Mouse (Mus musculus) right cerebral cortex, postnatal 14 days (tissue): ENCODE measurements around the gene Oxct1.
A peak's percentile ranks its signal among the peaks of the same experiment; 100 is the strongest.

Experiments
- DNase-seq: peaks from one replicate; pipeline ENCODE4 v3.0.0; 2022

Gene Oxct1

GRCm38 (mm10) chr15:4138524-4138923 is 112.3 kb downstream of the Oxct1 start:
- DNase-seq: no peak

GRCm38 (mm10) chr15:4139516-4139915 is 113.3 kb downstream of the Oxct1 start:
- DNase-seq: peak; percentile 25

- no peak for DNase-seq
These were observed 119.2 kb downstream of the Oxct1 start for GRCm38 (mm10) chr15:4145352-4145751.

GRCm38 (mm10) chr15:4147700-4148099 is 121.5 kb downstream of the Oxct1 start:
- DNase-seq: no peak

GRCm38 (mm10) chr15:4148649-4149389 is 122.6 kb downstream of the Oxct1 start:
- no peak for DNase-seq

GRCm38 (mm10) chr15:4154646-4155045 is 128.5 kb downstream of the Oxct1 start:
- no peak for DNase-seq

- no peak for DNase-seq
These were observed 141.8 kb downstream of the Oxct1 start for GRCm38 (mm10) chr15:4167946-4168345.

GRCm38 (mm10) chr15:4171600-4171999 is 145.4 kb downstream of the Oxct1 start:
- no peak for DNase-seq

- DNase-seq: no peak
These were observed 171.7 kb downstream of the Oxct1 start for GRCm38 (mm10) chr15:4197913-4198312.
